In genomic region chr11:121615961-121616485, GRCm38 (mm10) we compare ENCODE assay signal across 22 mouse cellular contexts. TPM values are rescaled to one million over a fixed set of nuclear protein-coding genes. Genes with fewer than 3 reads are reported as not detected.
DNase-seq lines count a peak whose midpoint lies in the region; ATAC-seq and TF ChIP-seq lines count a peak whose summit lies in the region.
"Had no signal": no experiment of that assay in that cellular context is flagged by ENCODE, and none has a peak within 500 bp of the region (broad histone marks: within the 10 kb centered on the region; RNA-seq: fewer than 3 reads in every experiment).

No protein-coding gene starts in this region.

- 73% methylated on average over 3 of the region's 3 CpGs for WGBS in kidney, postnatal 0 days
- 81% methylated on average over 3 of the region's 3 CpGs for WGBS in kidney, adult 2 months
- 72% methylated on average over 3 of the region's 3 CpGs for WGBS in liver, postnatal 0 days (ENCODE audit: insufficient replicate concordance)
- WGBS in liver, embryonic 12.5 days (ENCODE audit: insufficient replicate concordance) = 67% methylated on average over 3 of the region's 3 CpGs

- H3K4me3 ChIP-seq in kidney, postnatal 0 days (replicated peaks; ENCODE audit: low read depth, low read length) = no peak overlapping the region
- H3K4me3 ChIP-seq in kidney, adult 2 months (ENCODE audit: insufficient read depth, low read depth, low read length) = no peak overlapping the region
- no peak overlapping the region for H3K4me3 ChIP-seq in liver, postnatal 0 days (ENCODE audit: low read depth, low read length)
- H3K4me3 ChIP-seq in liver, embryonic 12.5 days = no peak overlapping the region
- H3K4me3 ChIP-seq: forebrain, embryonic 10.5 days; forebrain, embryonic 13.5 days; heart, adult 2 months; heart, embryonic 10.5 days; heart, embryonic 13.5 days had no signal

- ATAC-seq in kidney, postnatal 0 days (replicated peaks; ENCODE audit: low FRiP score, low read depth) = no peak
- ATAC-seq in liver, postnatal 0 days = 0 out of 2 replicates have a peak, but pooled peaks have one; percentile 12
- no peak for ATAC-seq in liver, embryonic 12.5 days
- ATAC-seq: CD4-positive, CD25-positive, alpha-beta regulatory T cell, adult 4 months; forebrain, embryonic 13.5 days; forebrain, embryonic 16.5 days had no signal

- peak; percentile 56 for DNase-seq in kidney, postnatal 0 days (ENCODE audit: low spot score)
- no peak for DNase-seq in kidney, adult 2 months
- DNase-seq in kidney, postnatal 4 days = peak; percentile 35 to 53
- no peak for DNase-seq in kidney, adult 11 months
- DNase-seq in liver, postnatal 0 days = no peak
- DNase-seq: adrenal gland, adult 8-10 months; cerebellum, adult 18-20 months; cerebellum, adult 9-10 months; cerebellum, postnatal 14 days; gastrocnemius, postnatal 10 days; gastrocnemius, postnatal 36 days; heart, adult 2 months; heart, postnatal 14 days; heart, postnatal 4 days had no signal

- H3K4me1 ChIP-seq in kidney, postnatal 0 days (replicated peaks; ENCODE audit: insufficient read depth, low read length) = no peaks in the 10 kb centered on the region
- H3K4me1 ChIP-seq in kidney, adult 2 months (ENCODE audit: control insufficient read depth, insufficient read depth, low read length) = no peaks in the 10 kb centered on the region
- no peaks in the 10 kb centered on the region for H3K4me1 ChIP-seq in liver, postnatal 0 days (ENCODE audit: insufficient read depth)
- no peaks in the 10 kb centered on the region for H3K4me1 ChIP-seq in liver, embryonic 12.5 days
- H3K4me1 ChIP-seq: forebrain, embryonic 10.5 days; forebrain, embryonic 13.5 days had no signal

- H3K4me2 ChIP-seq in kidney, postnatal 0 days (ENCODE audit: low read length) = no peak overlapping the region
- H3K4me2 ChIP-seq in liver, postnatal 0 days (ENCODE audit: low read depth, low read length) = no peak overlapping the region
- H3K4me2 ChIP-seq in liver, embryonic 12.5 days = no peak overlapping the region
- H3K4me2 ChIP-seq: forebrain, embryonic 13.5 days; heart, embryonic 13.5 days; hindbrain, embryonic 14.5 days had no signal

- no peaks in the 10 kb centered on the region for H3K9me3 ChIP-seq in kidney, postnatal 0 days (replicated peaks; ENCODE audit: low read length)
- H3K9me3 ChIP-seq in liver, postnatal 0 days (ENCODE audit: low read length) = no peaks in the 10 kb centered on the region
- no peaks in the 10 kb centered on the region for H3K9me3 ChIP-seq in liver, embryonic 12.5 days (replicated peaks)
- H3K9me3 ChIP-seq: forebrain, embryonic 10.5 days; forebrain, embryonic 13.5 days; heart, embryonic 10.5 days; heart, embryonic 13.5 days had no signal

- H3K27ac ChIP-seq in kidney, postnatal 0 days = no peak overlapping the region
- H3K27ac ChIP-seq in kidney, adult 2 months (ENCODE audit: insufficient read depth, low read depth, low read length) = no peak overlapping the region
- H3K27ac ChIP-seq in liver, postnatal 0 days (ENCODE audit: low read depth) = no peak overlapping the region
- no peak overlapping the region for H3K27ac ChIP-seq in liver, embryonic 12.5 days
- H3K27ac ChIP-seq: forebrain, embryonic 10.5 days; forebrain, embryonic 13.5 days; heart, adult 2 months; heart, embryonic 13.5 days; hindbrain, embryonic 14.5 days had no signal

- TF ChIP-seq POLR2A in kidney, adult 2 months (IDR thresholded peaks at IDR 0.05; ENCODE audit: low read depth, low read length) = no peak

- no peaks in the 10 kb centered on the region for H3K27me3 ChIP-seq in kidney, postnatal 0 days (ENCODE audit: insufficient read depth, low read length)
- no peaks in the 10 kb centered on the region for H3K27me3 ChIP-seq in kidney, adult 2 months (replicated peaks; ENCODE audit: control insufficient read depth, insufficient read depth, low read length)
- no peaks in the 10 kb centered on the region for H3K27me3 ChIP-seq in liver, postnatal 0 days (ENCODE audit: insufficient read depth, low read length)
- H3K27me3 ChIP-seq in liver, embryonic 12.5 days (replicated peaks) = no peaks in the 10 kb centered on the region
- H3K27me3 ChIP-seq: forebrain, embryonic 13.5 days; heart, embryonic 13.5 days had no signal

- TF ChIP-seq CTCF in kidney, postnatal 0 days (IDR thresholded peaks at IDR 0.05; ENCODE audit: low read depth) = no peak
- TF ChIP-seq CTCF in kidney, adult 2 months (conservative IDR thresholded peaks at IDR 0.05; ENCODE audit: insufficient read depth, insufficient read length, low read depth, low read length) = no peak
- TF ChIP-seq CTCF in liver, postnatal 0 days (IDR thresholded peaks at IDR 0.05; ENCODE audit: low read depth) = no peak

- peaks cover 19% of the 10 kb centered on the region for H3K36me3 ChIP-seq in kidney, postnatal 0 days (ENCODE audit: insufficient read depth, low read length)
- H3K36me3 ChIP-seq in kidney, adult 2 months (ENCODE audit: control insufficient read depth, insufficient read depth, low read length) = peaks cover 3% of the 10 kb centered on the region
- H3K36me3 ChIP-seq in liver, postnatal 0 days (replicated peaks; ENCODE audit: insufficient read depth, low read length) = peaks cover 44% of the 10 kb centered on the region
- H3K36me3 ChIP-seq in liver, embryonic 12.5 days = peaks cover 76% of the 10 kb centered on the region

- no peak overlapping the region for H3K9ac ChIP-seq in kidney, postnatal 0 days (ENCODE audit: low read depth, low read length)
- no peak overlapping the region for H3K9ac ChIP-seq in liver, postnatal 0 days (replicated peaks)
- no peak overlapping the region for H3K9ac ChIP-seq in liver, embryonic 12.5 days
- H3K9ac ChIP-seq: forebrain, embryonic 13.5 days; heart, embryonic 13.5 days; hindbrain, embryonic 14.5 days had no signal

- TF ChIP-seq EP300 in liver, postnatal 0 days (IDR thresholded peaks at IDR 0.05; ENCODE audit: low read depth) = 0 out of 2 replicates have a peak, but pooled peaks have one; percentile 44

RNA-seq across cellular contexts. Expression of gene B3gntl1, which starts 56.9 kb away (rescaled TPM):
- polyA plus RNA-seq in kidney, postnatal 0 days (2015; fragmentation: Nextera tagmentation; extraction: Ambion mirVana) = 5.2 and 5.3 TPM in 2 replicates
- polyA plus RNA-seq in kidney, adult 2 months (2012; rRNA removed) = 4.9 and 5.0 TPM in 2 replicates
- polyA plus RNA-seq in liver, postnatal 0 days (2015; fragmentation: Nextera tagmentation; extraction: Ambion mirVana) = 1.1 and 1.5 TPM in 2 replicates
- polyA plus RNA-seq in liver, embryonic 12.5 days (2016; fragmentation: Nextera tagmentation; extraction: Ambion mirVana) = 2.5 and 2.9 TPM in 2 replicates

Comparison
In these comparisons a context has a peak if more than half of its experiments do, and no peak if none do; other contexts are left out.
1. DNase-seq: peak in kidney, postnatal 0 days (single experiment) and kidney, postnatal 4 days (2 of 2); none in kidney, adult 2 months (single experiment), kidney, adult 11 months (single experiment) and liver, postnatal 0 days (single experiment).